Mouse (Mus musculus): ENCODE results near the gene Hspbap1. TPM values are rescaled to one million over a fixed set of nuclear protein-coding genes. Genes with fewer than 3 reads are reported as not detected.

The Hspbap1 gene
- polyA plus RNA-seq, 1 experiment from 2014 or later, result 8.0 TPM

DNA sequence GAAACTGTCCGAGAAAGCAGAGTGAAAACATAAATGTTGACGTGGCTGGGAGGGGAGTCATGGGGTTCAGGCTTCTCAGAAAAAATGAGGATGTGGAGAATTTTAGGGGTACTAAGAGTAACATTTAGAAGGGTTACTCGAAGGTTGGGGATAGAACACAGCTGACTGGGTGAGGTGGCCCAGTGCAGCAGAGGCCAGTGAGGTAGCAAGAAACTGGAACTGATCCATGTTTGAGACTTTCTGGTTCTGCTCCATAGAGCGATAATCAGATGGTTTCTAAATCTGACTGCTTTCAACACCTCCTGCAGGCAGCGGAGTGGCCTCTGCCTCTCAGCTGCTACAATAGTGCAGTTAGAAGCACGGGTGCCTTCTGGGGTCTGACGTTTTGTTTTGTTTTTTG is 6.6 kb downstream of the Hspbap1 start:
- 86% methylated on average over 7 of the region's 7 CpGs for WGBS
- no peaks in the 10 kb centered on the region for H3K9me3 ChIP-seq (ENCODE audit: control insufficient read depth)
- H3K4me3 ChIP-seq (ENCODE audit: low read depth, low read length), result no peak overlapping the region
- no peak overlapping the region for H3K9ac ChIP-seq (ENCODE audit: low read depth, low read length)
- H3K27ac ChIP-seq (ENCODE audit: low read depth, low read length), result no peak overlapping the region
- no peak for ATAC-seq
- H3K36me3 ChIP-seq (ENCODE audit: control insufficient read depth, insufficient read depth), result no peaks in the 10 kb centered on the region
- no peak for TF ChIP-seq CTCF (IDR thresholded peaks at IDR 0.05; ENCODE audit: low read depth)
- H3K4me1 ChIP-seq (replicated peaks; ENCODE audit: control insufficient read depth, insufficient read depth, low read length), result no peaks in the 10 kb centered on the region
- no peaks in the 10 kb centered on the region for H3K27me3 ChIP-seq (replicated peaks; ENCODE audit: control insufficient read depth, insufficient read depth, low read length)
- no peak overlapping the region for H3K4me2 ChIP-seq (replicated peaks; ENCODE audit: low read depth)

DNA sequence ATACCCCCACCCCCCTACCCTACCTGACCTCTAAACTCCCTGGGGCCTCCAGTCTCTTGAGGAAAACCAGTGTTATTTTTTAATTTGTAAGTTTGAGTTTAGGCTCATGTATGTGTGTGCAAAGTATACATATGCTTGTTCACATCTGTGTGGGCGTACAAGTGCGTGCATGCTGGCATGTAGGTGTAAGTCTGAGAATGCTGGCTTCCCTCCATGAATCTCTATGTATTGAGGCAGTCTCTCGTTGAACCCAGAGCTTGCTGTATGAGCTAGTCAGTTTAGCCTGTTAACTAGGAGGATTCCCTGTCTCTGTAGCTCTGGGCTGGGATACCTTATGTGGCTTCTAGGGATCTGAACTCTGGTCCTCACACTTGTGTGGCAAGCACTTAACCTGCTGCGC is 7.6 kb downstream of the Hspbap1 start:
- Histone ChIP-seq H3K4me3 (ENCODE audit: low read depth, low read length) (no peak overlapping the region), H3K9me3 (ENCODE audit: control insufficient read depth) (no peaks in the 10 kb centered on the region), H3K27ac (ENCODE audit: low read depth, low read length) (no peak overlapping the region), H3K4me2 (replicated peaks; ENCODE audit: low read depth) (no peak overlapping the region), H3K36me3 (ENCODE audit: control insufficient read depth, insufficient read depth) (no peaks in the 10 kb centered on the region), H3K27me3 (replicated peaks; ENCODE audit: control insufficient read depth, insufficient read depth, low read length) (no peaks in the 10 kb centered on the region), H3K9ac (ENCODE audit: low read depth, low read length) (no peak overlapping the region), H3K4me1 (replicated peaks; ENCODE audit: control insufficient read depth, insufficient read depth, low read length) (no peaks in the 10 kb centered on the region)
- 98% methylated on average over 4 of the region's 4 CpGs for WGBS
- no peak for TF ChIP-seq CTCF (IDR thresholded peaks at IDR 0.05; ENCODE audit: low read depth)
- no peak for ATAC-seq

DNA sequence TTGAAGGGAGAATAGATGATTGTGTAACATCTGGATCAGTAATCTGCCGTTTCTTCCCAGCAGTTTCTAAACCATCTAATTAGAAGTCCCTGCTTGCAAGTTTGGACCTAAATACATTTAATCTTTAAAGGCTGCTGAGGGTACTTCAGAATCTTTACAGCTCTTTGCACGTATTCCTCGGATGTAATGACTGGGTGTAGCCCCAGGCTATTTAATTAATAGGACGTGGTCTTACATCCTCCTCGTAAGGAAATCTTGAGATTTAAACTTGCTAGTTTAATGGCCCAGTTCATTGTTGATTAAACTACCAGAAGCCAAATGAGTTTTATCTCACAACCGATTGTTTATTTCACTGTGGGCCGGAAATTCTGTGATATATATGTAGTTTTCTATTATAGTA is 9.5 kb downstream of the Hspbap1 start:
- no peak for TF ChIP-seq CTCF (IDR thresholded peaks at IDR 0.05; ENCODE audit: low read depth)
- 65% methylated on average over 7 of the region's 7 CpGs for WGBS
- H3K9me3 ChIP-seq (ENCODE audit: control insufficient read depth), result no peaks in the 10 kb centered on the region
- H3K4me1 ChIP-seq (replicated peaks; ENCODE audit: control insufficient read depth, insufficient read depth, low read length), result no peaks in the 10 kb centered on the region
- H3K9ac ChIP-seq (ENCODE audit: low read depth, low read length), result no peak overlapping the region
- no peak for ATAC-seq
- no peak overlapping the region for H3K4me2 ChIP-seq (replicated peaks; ENCODE audit: low read depth)
- no peaks in the 10 kb centered on the region for H3K27me3 ChIP-seq (replicated peaks; ENCODE audit: control insufficient read depth, insufficient read depth, low read length)
- H3K27ac ChIP-seq (ENCODE audit: low read depth, low read length), result no peak overlapping the region
- no peaks in the 10 kb centered on the region for H3K36me3 ChIP-seq (ENCODE audit: control insufficient read depth, insufficient read depth)
- H3K4me3 ChIP-seq (ENCODE audit: low read depth, low read length), result no peak overlapping the region

GRCm38 (mm10) chr16:35781096-35781495 is 10.9 kb downstream of the Hspbap1 start:
- no peaks in the 10 kb centered on the region for H3K27me3 ChIP-seq (replicated peaks; ENCODE audit: control insufficient read depth, insufficient read depth, low read length)
- no peaks in the 10 kb centered on the region for H3K4me1 ChIP-seq (replicated peaks; ENCODE audit: control insufficient read depth, insufficient read depth, low read length)
- H3K36me3 ChIP-seq (ENCODE audit: control insufficient read depth, insufficient read depth), result no peaks in the 10 kb centered on the region
- no peaks in the 10 kb centered on the region for H3K9me3 ChIP-seq (ENCODE audit: control insufficient read depth)
- no peak overlapping the region for H3K4me2 ChIP-seq (replicated peaks; ENCODE audit: low read depth)
- H3K9ac ChIP-seq (ENCODE audit: low read depth, low read length), result no peak overlapping the region
- H3K4me3 ChIP-seq (ENCODE audit: low read depth, low read length), result no peak overlapping the region
- no peak for TF ChIP-seq CTCF (IDR thresholded peaks at IDR 0.05; ENCODE audit: low read depth)
- 89% methylated on average over 9 of the region's 9 CpGs for WGBS
- ATAC-seq, result no peak
- no peak overlapping the region for H3K27ac ChIP-seq (ENCODE audit: low read depth, low read length)

DNA sequence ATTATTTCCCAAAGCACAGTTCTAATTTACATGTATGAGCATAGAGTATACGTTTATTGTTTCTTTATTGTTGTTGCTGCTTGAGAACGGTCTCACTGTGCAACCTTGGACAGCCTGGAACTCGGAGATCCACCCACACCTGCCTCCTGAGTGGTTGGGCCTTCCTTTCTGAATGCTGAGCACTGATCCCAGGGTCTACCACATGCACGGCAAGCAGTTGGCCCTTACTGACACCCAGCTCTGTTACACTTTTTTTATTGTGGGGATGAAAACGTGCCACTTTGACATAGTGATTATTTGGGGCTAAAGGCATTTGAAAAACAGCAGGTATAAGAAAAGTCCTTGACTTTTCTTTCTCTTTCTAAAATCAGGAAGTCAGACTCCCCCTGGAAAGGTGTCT is 11.5 kb downstream of the Hspbap1 start:
- no peak overlapping the region for H3K27ac ChIP-seq (ENCODE audit: low read depth, low read length)
- WGBS, result 82% methylated on average over 5 of the region's 5 CpGs
- H3K4me3 ChIP-seq (ENCODE audit: low read depth, low read length), result no peak overlapping the region
- H3K4me2 ChIP-seq (replicated peaks; ENCODE audit: low read depth), result no peak overlapping the region
- H3K9ac ChIP-seq (ENCODE audit: low read depth, low read length), result no peak overlapping the region
- H3K36me3 ChIP-seq (ENCODE audit: control insufficient read depth, insufficient read depth), result no peaks in the 10 kb centered on the region
- no peak for ATAC-seq
- H3K9me3 ChIP-seq (ENCODE audit: control insufficient read depth), result no peaks in the 10 kb centered on the region
- H3K4me1 ChIP-seq (replicated peaks; ENCODE audit: control insufficient read depth, insufficient read depth, low read length), result no peaks in the 10 kb centered on the region
- H3K27me3 ChIP-seq (replicated peaks; ENCODE audit: control insufficient read depth, insufficient read depth, low read length), result no peaks in the 10 kb centered on the region
- no peak for TF ChIP-seq CTCF (IDR thresholded peaks at IDR 0.05; ENCODE audit: low read depth)

DNA sequence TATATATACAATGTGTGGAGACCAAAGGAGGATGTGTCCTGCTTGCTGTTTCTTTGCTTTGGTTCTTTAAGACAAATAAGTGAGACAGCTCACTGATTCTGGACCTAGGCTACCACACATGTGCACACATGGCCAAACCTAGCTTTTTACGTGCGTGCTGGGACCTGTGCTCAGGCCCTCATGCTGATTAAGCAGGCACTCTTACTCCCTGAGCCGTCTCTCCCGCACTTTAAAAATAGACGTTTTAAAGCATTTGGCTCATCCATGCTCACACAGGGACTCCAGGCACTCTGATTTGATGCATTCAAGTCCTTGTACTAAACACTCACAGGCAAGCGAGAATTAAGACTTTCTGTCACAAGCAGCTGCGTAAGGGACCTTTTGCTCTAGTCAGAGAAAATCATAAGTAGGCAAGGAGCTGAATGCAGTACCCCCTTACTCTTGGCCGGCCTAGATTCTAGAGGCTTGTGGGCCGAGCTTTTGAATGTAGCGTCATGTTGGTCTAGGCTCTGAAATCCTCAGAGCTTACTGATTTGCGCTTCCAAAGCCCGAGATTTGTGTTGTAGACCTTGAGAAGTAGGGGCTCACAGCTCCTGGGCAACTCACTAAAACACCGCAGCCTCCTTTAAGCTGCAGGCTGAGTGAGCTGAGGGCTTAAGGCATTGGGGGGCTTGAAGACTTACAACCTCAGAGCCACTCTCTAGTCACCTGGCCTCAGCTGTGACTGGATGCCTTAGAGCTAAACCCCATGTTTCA is 12.5 kb downstream of the Hspbap1 start:
- H3K9me3 ChIP-seq (ENCODE audit: control insufficient read depth), result no peaks in the 10 kb centered on the region
- H3K4me2 ChIP-seq (replicated peaks; ENCODE audit: low read depth), result no peak overlapping the region
- 91% methylated on average over 13 of the region's 13 CpGs for WGBS
- H3K27me3 ChIP-seq (replicated peaks; ENCODE audit: control insufficient read depth, insufficient read depth, low read length), result no peaks in the 10 kb centered on the region
- H3K27ac ChIP-seq (ENCODE audit: low read depth, low read length), result no peak overlapping the region
- H3K4me3 ChIP-seq (ENCODE audit: low read depth, low read length), result no peak overlapping the region
- no peak for ATAC-seq
- no peaks in the 10 kb centered on the region for H3K36me3 ChIP-seq (ENCODE audit: control insufficient read depth, insufficient read depth)
- H3K4me1 ChIP-seq (replicated peaks; ENCODE audit: control insufficient read depth, insufficient read depth, low read length), result no peaks in the 10 kb centered on the region
- no peak for TF ChIP-seq CTCF (IDR thresholded peaks at IDR 0.05; ENCODE audit: low read depth)
- no peak overlapping the region for H3K9ac ChIP-seq (ENCODE audit: low read depth, low read length)

DNA sequence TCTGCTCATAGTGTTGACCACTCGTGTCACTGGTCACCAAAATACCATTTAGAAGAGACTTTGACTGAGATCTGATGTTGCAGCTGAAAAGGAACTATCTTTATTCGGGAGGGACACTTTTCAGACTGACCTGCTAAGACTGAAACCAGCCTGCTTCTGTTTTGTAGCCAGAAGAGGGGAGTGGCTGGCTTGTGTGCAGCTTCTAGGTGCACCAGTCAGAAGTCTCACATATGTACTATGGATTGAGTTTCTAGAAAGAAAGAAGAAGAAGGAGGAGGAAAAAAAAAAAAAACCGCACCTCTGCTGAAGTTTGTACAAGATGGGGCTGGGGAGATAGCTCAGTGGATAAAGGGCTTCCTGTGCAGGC is 13.0 kb downstream of the Hspbap1 start:
- 82% methylated on average over 3 of the region's 3 CpGs for WGBS
- ATAC-seq, result no peak
- H3K27me3 ChIP-seq (replicated peaks; ENCODE audit: control insufficient read depth, insufficient read depth, low read length), result no peaks in the 10 kb centered on the region
- H3K36me3 ChIP-seq (ENCODE audit: control insufficient read depth, insufficient read depth), result no peaks in the 10 kb centered on the region
- H3K9ac ChIP-seq (ENCODE audit: low read depth, low read length), result no peak overlapping the region
- H3K9me3 ChIP-seq (ENCODE audit: control insufficient read depth), result no peaks in the 10 kb centered on the region
- no peak overlapping the region for H3K27ac ChIP-seq (ENCODE audit: low read depth, low read length)
- no peak overlapping the region for H3K4me3 ChIP-seq (ENCODE audit: low read depth, low read length)
- no peak overlapping the region for H3K4me2 ChIP-seq (replicated peaks; ENCODE audit: low read depth)
- no peak for TF ChIP-seq CTCF (IDR thresholded peaks at IDR 0.05; ENCODE audit: low read depth)
- H3K4me1 ChIP-seq (replicated peaks; ENCODE audit: control insufficient read depth, insufficient read depth, low read length), result no peaks in the 10 kb centered on the region

All from intestine, postnatal 0 days (tissue).